Mouse (Mus musculus): ENCODE data around the gene Actrt2.

DNA sequence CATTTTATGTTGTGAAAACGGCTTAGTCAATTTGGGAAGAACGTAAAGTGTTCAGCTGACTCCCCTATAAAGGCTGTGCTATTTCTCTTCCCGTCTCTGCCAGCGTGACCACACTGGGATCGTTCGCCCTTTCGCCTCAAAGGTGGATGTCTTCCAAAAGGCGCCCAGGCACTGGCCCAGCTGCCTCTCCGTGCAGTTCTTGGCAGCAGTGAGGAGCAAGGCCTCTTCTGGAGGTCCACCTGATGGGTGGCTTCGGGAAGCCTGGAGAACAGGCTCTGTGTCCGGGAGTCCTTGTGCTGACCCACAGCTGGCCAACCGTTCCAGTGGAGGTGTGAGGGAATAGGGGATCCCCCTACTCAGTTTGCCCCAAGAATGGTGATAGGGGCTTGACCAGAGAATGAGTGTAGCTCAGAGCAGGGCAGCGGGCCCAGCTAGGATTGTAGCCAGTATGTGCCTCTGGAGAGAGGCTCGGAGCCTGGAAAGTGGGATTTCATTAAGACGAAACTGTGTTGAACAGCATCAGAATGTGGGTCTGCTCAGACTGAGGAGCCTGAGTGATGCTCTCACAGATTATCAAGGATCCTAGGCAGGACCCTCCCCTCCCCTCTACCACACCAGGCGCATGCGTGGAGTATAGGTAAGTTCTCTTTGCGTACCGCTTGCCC is 18.5 kb downstream of the Actrt2 start:
- no peak for TF ChIP-seq CTCF (IDR thresholded peaks at IDR 0.05; ENCODE audit: low read depth, low read length)
- TF ChIP-seq POLR2A (IDR thresholded peaks at IDR 0.05; ENCODE audit: insufficient read depth, low read length), result no peak

Data from ES-Bruce4 (cell line).